Mouse (Mus musculus): ENCODE measurements around the gene Hoxc12. TPM values are rescaled to one million over a fixed set of nuclear protein-coding genes. Genes with fewer than 3 reads are reported as not detected.
A peak's percentile ranks its signal among the peaks of the same experiment; 100 is the strongest.

Gene Hoxc12
- not detected for total RNA-seq (2021)
- long read RNA-seq, experiment 1 = 0 reads
- long read RNA-seq, experiment 2 = 0 reads

GRCm38 (mm10) chr15:102936279-102936972 is at the start of gene Hoxc12:
Gene Hoxc12 (plus strand): TSS chr15:102936757.
- no peak for DNase-seq
- intact Hi-C loops (cut with DNase I) = no loop called here
- Histone ChIP-seq H3K27ac (no peak within 1 kb of the TSS), H3K4me3 (peak within 1 kb of the TSS; percentile 50)
- no peak for TF ChIP-seq CTCF (IDR thresholded peaks at IDR 0.05)

- TF ChIP-seq CTCF (IDR thresholded peaks at IDR 0.05) = no peak
- intact Hi-C loops (cut with DNase I) = no loop called here
- DNase-seq = no peak
- H3K4me3 ChIP-seq = no peak overlapping the region
- H3K27ac ChIP-seq = no peak overlapping the region
Observed at GRCm38 (mm10) chr15:102895115-102895514, 41.4 kb upstream of the Hoxc12 start.

- intact Hi-C loops (cut with DNase I) = no loop called here
- H3K4me3 ChIP-seq = no peak overlapping the region
- TF ChIP-seq CTCF (IDR thresholded peaks at IDR 0.05) = no peak
- no peak for DNase-seq
- H3K27ac ChIP-seq = no peak overlapping the region
Observed at GRCm38 (mm10) chr15:102904946-102905345, 31.6 kb upstream of the Hoxc12 start.

GRCm38 (mm10) chr15:102909536-102909935 is 27.0 kb upstream of the Hoxc12 start:
- intact Hi-C loops (cut with DNase I) = no loop called here
- TF ChIP-seq CTCF (IDR thresholded peaks at IDR 0.05) = no peak

GRCm38 (mm10) chr15:102910038-102910437 is 26.5 kb upstream of the Hoxc12 start:
- no peak for DNase-seq
- TF ChIP-seq CTCF (IDR thresholded peaks at IDR 0.05) = no peak
- Histone ChIP-seq H3K27ac (no peak overlapping the region), H3K4me3 (no peak overlapping the region)
- intact Hi-C loops (cut with DNase I) = no loop called here

More at GRCm38 (mm10) chr15:102909536-102909935, 27.0 kb upstream of the Hoxc12 start:
- H3K27ac ChIP-seq = no peak overlapping the region
- DNase-seq = no peak
- no peak overlapping the region for H3K4me3 ChIP-seq

- no peak for DNase-seq
- Histone ChIP-seq H3K4me3 (no peak overlapping the region), H3K27ac (no peak overlapping the region)
- no peak for TF ChIP-seq CTCF (IDR thresholded peaks at IDR 0.05)
- intact Hi-C loops (cut with DNase I) = no loop called here
Observed at GRCm38 (mm10) chr15:102910496-102911095, 26.0 kb upstream of the Hoxc12 start.

GRCm38 (mm10) chr15:102913038-102913585 is 23.4 kb upstream of the Hoxc12 start:
- H3K27ac ChIP-seq = no peak overlapping the region

GRCm38 (mm10) chr15:102917972-102918572 is 18.5 kb upstream of the Hoxc12 start:
- intact Hi-C loops (cut with DNase I) = no loop called here
- H3K27ac ChIP-seq = no peak overlapping the region
- no peak for TF ChIP-seq CTCF (IDR thresholded peaks at IDR 0.05)
- no peak overlapping the region for H3K4me3 ChIP-seq
- no peak for DNase-seq

More at GRCm38 (mm10) chr15:102913038-102913585, 23.4 kb upstream of the Hoxc12 start:
- no peak for DNase-seq
- intact Hi-C loops (cut with DNase I) = no loop called here
- no peak overlapping the region for H3K4me3 ChIP-seq
- TF ChIP-seq CTCF (IDR thresholded peaks at IDR 0.05) = no peak

- no peak for DNase-seq
- H3K4me3 ChIP-seq = no peak overlapping the region
- no peak for TF ChIP-seq CTCF (IDR thresholded peaks at IDR 0.05)
- intact Hi-C loops (cut with DNase I) = no loop called here
- H3K27ac ChIP-seq = no peak overlapping the region
Observed at GRCm38 (mm10) chr15:102918611-102919265, 17.8 kb upstream of the Hoxc12 start.

GRCm38 (mm10) chr15:102919336-102920180 is 17.0 kb upstream of the Hoxc12 start:
- intact Hi-C loops (cut with DNase I) = no loop called here
- Histone ChIP-seq H3K4me3 (no peak overlapping the region), H3K27ac (no peak overlapping the region)
- no peak for TF ChIP-seq CTCF (IDR thresholded peaks at IDR 0.05)
- DNase-seq = no peak

GRCm38 (mm10) chr15:102920619-102921018 is 15.9 kb upstream of the Hoxc12 start:
- peak; percentile 82 for DNase-seq
- Histone ChIP-seq H3K4me3 (peak overlapping the region; percentile 59), H3K27ac (no peak overlapping the region)
- TF ChIP-seq CTCF (IDR thresholded peaks at IDR 0.05) = no peak
- intact Hi-C loops (cut with DNase I) = no loop called here
